Mouse (Mus musculus) forebrain, embryonic 13.5 days (tissue): ENCODE results near the gene Ncbp3. TPM values are rescaled to one million over a fixed set of nuclear protein-coding genes. Genes with fewer than 3 reads are reported as not detected.

Experiments used
- ATAC-seq: fragments of 200-750 bp; cut with Nextera tagmentation; 2 replicates; pipeline ENCODE4 v1.8.0; 2017
- H3K27ac ChIP-seq: fragments of 300-500 bp; sonication (generic); 2 replicates; pipeline ENCODE4 v1.5.1; 2015; ENCODE audit warnings: inconsistent platforms, mild to moderate bottlenecking, moderate library complexity
- H3K27me3 ChIP-seq: fragments of 300-500 bp; sonication (generic); 2 replicates; pipeline ENCODE4 v1.6.1; 2015; ENCODE audit warnings: mild to moderate bottlenecking, inconsistent platforms
- H3K36me3 ChIP-seq: fragments of 300-500 bp; sonication (generic); 2 replicates; pipeline ENCODE4 v1.6.1; 2015; ENCODE audit warnings: mild to moderate bottlenecking, inconsistent platforms; ENCODE audit not compliant: poor library complexity, severe bottlenecking
- H3K4me1 ChIP-seq: fragments of 300-500 bp; sonication (generic); 2 replicates; pipeline ENCODE4 v1.6.1; 2015; ENCODE audit warnings: inconsistent platforms
- H3K4me2 ChIP-seq: fragments of 300-500 bp; sonication (generic); 2 replicates; pipeline ENCODE4 v1.6.1; 2015; ENCODE audit warnings: inconsistent platforms, mild to moderate bottlenecking, moderate library complexity
- H3K4me3 ChIP-seq: fragments of 300-500 bp; sonication (generic); 2 replicates; pipeline ENCODE4 v1.5.1; 2015; ENCODE audit warnings: mild to moderate bottlenecking, inconsistent platforms
- H3K9ac ChIP-seq: fragments of 300-500 bp; sonication (generic); 2 replicates; pipeline ENCODE4 v1.6.1; 2015; ENCODE audit warnings: mild to moderate bottlenecking, inconsistent platforms
- H3K9me3 ChIP-seq: fragments of 300-500 bp; sonication (generic); replicated peaks from 2 replicates; pipeline ENCODE4 v1.6.1; 2016; ENCODE audit warnings: inconsistent platforms
- WGBS: fragments of 180-500 bp; shearing (Covaris S2); methylation state at CpG from one replicate; pipeline ENCODE4 v1.1.7; 2015; 5-methylcytosine and 5-hydroxymethylcytosine counted together
- polyA plus RNA-seq: library from polyadenylated mRNA; unstranded; fragments of >200 nt; fragmentation: Nextera tagmentation; extraction: Ambion mirVana; gene quantifications from 2 replicates; pipeline ENCODE4 v1.2.1, GENCODE M21; 2015

Gene Ncbp3
- polyA plus RNA-seq, 1 experiment from 2014 or later: 12.8 TPM

DNA sequence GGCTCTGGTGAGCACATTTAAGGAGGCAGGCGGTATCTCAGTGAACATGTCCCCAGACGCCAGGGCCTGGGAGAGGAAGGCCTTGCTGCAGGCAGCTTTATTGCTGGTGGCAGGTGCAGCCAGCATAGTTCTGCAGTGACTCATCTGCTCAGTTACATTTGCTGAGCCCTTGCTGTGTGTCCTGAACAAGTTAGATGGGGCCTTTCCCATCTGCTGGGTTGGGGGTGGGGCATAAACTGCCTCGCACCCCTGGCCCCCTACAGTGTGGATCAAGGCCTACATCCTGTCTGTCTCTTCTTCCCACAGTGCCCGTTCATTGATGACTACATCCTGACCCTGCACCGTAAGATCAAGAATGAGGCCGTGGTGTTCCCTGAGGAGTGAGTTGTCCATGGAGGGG, 10.7 kb upstream of the Ncbp3 start:
- no peak overlapping the region for H3K4me3 ChIP-seq
- no peak overlapping the region for H3K9ac ChIP-seq
- H3K27me3 ChIP-seq: no peaks in the 10 kb centered on the region
- H3K4me2 ChIP-seq: no peak overlapping the region
- H3K36me3 ChIP-seq: peaks cover 20% of the 10 kb centered on the region; the same call in 1 of the 2 replicates
- WGBS: 77% methylated on average over 6 of the region's 6 CpGs
- no peak for ATAC-seq
- H3K4me1 ChIP-seq: no peaks in the 10 kb centered on the region
- no peak overlapping the region for H3K27ac ChIP-seq
- H3K9me3 ChIP-seq: no peaks in the 10 kb centered on the region

DNA sequence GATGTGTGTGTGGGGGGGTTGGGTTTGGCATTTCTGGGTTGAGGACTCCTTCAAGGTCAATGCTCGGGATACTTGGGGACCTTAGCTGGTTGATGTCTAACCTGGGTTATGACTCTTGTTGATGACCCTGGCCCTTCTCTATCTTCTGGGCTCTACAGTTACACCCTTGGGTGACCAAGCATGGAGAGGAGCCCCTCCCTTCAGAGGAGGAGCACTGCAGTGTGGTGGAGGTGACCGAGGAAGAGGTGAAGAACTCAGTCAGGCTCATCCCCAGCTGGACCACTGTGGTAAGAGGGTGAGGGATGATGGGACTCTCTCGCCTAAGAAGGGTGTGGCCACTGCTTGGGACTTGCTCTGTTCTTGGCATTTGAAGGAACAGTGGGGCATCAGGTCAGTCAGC, 9.9 kb upstream of the Ncbp3 start:
- Histone ChIP-seq H3K9me3 (no peaks in the 10 kb centered on the region), H3K9ac (no peak overlapping the region), H3K27me3 (no peaks in the 10 kb centered on the region), H3K4me1 (no peaks in the 10 kb centered on the region), H3K27ac (no peak overlapping the region), H3K36me3 (peaks cover 20% of the 10 kb centered on the region; the same call in 1 of the 2 replicates), H3K4me2 (no peak overlapping the region), H3K4me3 (no peak overlapping the region)
- 89% methylated on average over 3 of the region's 3 CpGs for WGBS
- no peak for ATAC-seq

GRCm38 (mm10) chr11:73039102-73039799, 8.3 kb upstream of the Ncbp3 start:
- ATAC-seq: peak; percentile 91
- H3K4me1 ChIP-seq: no peaks in the 10 kb centered on the region
- H3K9ac ChIP-seq: peak overlapping the region; percentile 26; the same call in 1 of the 2 replicates
- H3K27ac ChIP-seq: no peak overlapping the region
- WGBS: 58% methylated on average over 9 of the region's 9 CpGs
- no peaks in the 10 kb centered on the region for H3K27me3 ChIP-seq
- H3K4me2 ChIP-seq: no peak overlapping the region
- H3K36me3 ChIP-seq: peaks cover 17% of the 10 kb centered on the region; the same call in 1 of the 2 replicates
- H3K9me3 ChIP-seq: no peaks in the 10 kb centered on the region
- H3K4me3 ChIP-seq: no peak overlapping the region

- H3K4me2 ChIP-seq: no peak overlapping the region
- no peaks in the 10 kb centered on the region for H3K36me3 ChIP-seq
- ATAC-seq: no peak
Observed at GRCm38 (mm10) chr11:73044229-73044755, 3.3 kb upstream of the Ncbp3 start.

DNA sequence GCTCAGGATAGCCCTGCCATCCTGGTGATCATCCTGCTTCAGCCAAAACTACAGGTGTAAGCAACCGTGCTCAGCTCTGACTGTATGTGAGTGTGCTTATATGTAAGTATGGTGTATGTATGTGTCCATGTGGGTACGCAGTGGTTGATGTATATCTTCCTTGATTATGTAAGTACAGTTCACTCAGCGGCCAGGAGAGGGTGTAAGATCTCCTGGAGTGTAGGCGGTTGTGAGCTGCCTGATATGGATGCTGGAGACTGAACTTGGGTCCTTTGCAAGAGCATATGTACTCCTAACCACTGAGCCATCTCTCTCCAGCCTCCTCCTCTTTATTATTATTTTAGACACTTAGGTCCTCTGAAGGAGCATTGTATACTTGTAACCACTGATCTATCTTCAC, 2.8 kb upstream of the Ncbp3 start:
- no peaks in the 10 kb centered on the region for H3K27me3 ChIP-seq
- 71% methylated on average over 4 of the region's 4 CpGs for WGBS
- no peaks in the 10 kb centered on the region for H3K9me3 ChIP-seq
- H3K27ac ChIP-seq: no peak overlapping the region
- 0 out of 2 replicates have a peak, but pooled peaks cover under 1% of the 10 kb centered on the region for H3K36me3 ChIP-seq
- no peak overlapping the region for H3K4me2 ChIP-seq
- no peak overlapping the region for H3K9ac ChIP-seq
- H3K4me1 ChIP-seq: peaks cover 13% of the 10 kb centered on the region
- no peak overlapping the region for H3K4me3 ChIP-seq
- no peak for ATAC-seq

More at GRCm38 (mm10) chr11:73044229-73044755, 3.3 kb upstream of the Ncbp3 start:
- Histone ChIP-seq H3K4me3 (no peak overlapping the region), H3K27me3 (no peaks in the 10 kb centered on the region), H3K9me3 (no peaks in the 10 kb centered on the region), H3K9ac (no peak overlapping the region), H3K27ac (no peak overlapping the region), H3K4me1 (peaks cover 9% of the 10 kb centered on the region)
- 65% methylated on average over 6 of the region's 6 CpGs for WGBS

DNA sequence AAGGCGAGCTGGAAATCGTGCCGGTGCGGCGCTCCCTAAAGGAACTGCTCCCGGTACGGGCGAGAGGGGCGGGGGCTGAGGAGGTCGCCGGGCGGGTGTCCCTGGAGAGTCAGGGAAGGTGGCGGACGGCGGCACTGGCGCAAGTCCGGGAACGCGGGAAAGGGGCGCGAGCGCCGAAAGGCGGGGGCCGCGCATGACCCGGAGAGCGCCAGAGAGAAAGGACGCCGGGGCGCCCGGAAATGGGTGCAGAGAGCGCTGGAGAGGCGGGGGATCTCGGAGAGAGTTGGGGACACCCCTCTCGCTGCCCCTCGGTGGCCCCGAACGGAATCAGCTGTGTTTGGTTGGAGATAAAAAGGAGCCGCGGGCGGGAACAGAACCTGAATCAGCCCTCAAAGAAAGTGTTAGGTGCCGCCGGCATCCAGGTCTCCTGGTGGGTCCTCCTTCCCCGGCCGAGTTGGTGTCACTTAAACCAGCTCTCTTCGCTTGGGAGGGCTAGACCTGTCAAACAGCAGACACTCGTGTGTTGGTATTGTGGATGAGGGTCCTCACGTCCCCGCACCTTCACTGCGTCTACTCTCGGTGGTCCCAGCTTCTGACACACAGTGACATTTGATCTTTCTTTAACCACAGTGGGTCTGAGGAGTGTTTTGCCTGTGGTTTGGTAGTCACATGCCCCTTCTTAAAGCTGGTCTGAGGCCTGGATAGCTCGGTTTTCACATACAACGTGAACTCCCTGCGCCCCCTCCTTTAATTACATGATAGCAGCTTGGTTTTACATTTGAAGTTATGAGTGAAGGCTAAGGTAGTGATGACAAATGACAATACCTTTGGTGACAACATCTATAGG, 670 bp downstream of the Ncbp3 start:
- peak overlapping the region; percentile 81 for H3K27ac ChIP-seq
- ATAC-seq: peak; percentile 75
- H3K27me3 ChIP-seq: no peaks in the 10 kb centered on the region
- peaks cover 15% of the 10 kb centered on the region for H3K4me1 ChIP-seq
- no peaks in the 10 kb centered on the region for H3K9me3 ChIP-seq
- peaks cover 32% of the 10 kb centered on the region for H3K36me3 ChIP-seq
- H3K4me2 ChIP-seq: peak overlapping the region; percentile 86
- WGBS: 2% methylated on average over 48 of the region's 55 CpGs
- H3K9ac ChIP-seq: peak overlapping the region; percentile 93
- peak overlapping the region; percentile 95 for H3K4me3 ChIP-seq

DNA sequence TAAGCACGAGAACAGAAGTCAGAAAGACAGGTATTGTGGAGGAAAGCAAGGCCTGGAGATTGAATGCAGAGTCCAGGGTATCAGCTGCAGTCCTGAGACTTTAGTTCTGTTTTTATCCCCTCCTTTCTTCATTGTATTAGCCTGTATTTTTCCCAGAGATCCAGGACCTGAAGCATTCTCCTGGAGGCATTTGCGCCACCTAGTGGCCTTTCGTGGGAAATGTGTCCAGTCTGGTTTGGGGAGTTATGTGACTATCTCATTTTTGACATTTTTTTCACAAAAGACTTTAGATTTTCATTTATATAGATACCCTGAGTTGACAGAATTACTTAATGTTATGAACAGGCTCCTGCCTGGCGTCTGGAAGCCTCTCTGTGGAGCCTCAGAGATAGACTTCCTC, 1.8 kb downstream of the Ncbp3 start:
- peak overlapping the region; percentile 86 for H3K4me2 ChIP-seq
- H3K36me3 ChIP-seq: peaks cover 43% of the 10 kb centered on the region
- H3K4me1 ChIP-seq: peaks cover 15% of the 10 kb centered on the region
- no peaks in the 10 kb centered on the region for H3K9me3 ChIP-seq
- H3K4me3 ChIP-seq: peak overlapping the region; percentile 95
- H3K9ac ChIP-seq: peak overlapping the region; percentile 93; the same call in 1 of the 2 replicates
- H3K27ac ChIP-seq: peak overlapping the region; percentile 59
- ATAC-seq: no peak
- no peaks in the 10 kb centered on the region for H3K27me3 ChIP-seq
- WGBS: 2% methylated on average over 4 of the region's 4 CpGs

DNA sequence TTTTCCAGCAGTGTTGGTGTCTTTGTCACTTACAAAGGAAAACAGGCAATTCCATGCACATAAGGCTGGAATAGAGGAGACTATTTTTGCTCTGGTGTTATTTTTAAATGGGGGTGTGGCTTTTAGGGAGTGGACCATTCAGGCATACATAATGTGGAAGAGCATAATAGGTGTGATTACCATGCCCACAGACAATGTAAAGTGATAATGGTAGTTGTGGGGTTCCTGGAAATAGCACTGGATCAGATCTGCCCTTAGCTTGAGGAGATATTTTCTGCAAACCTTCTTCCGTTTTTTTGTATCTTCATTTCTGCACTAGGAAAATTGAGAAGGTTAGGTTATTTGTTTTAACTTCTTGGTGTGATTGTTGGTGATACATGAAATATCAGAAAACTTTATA, 5.2 kb downstream of the Ncbp3 start:
- H3K4me3 ChIP-seq: no peak overlapping the region
- no peak overlapping the region for H3K27ac ChIP-seq
- no peak overlapping the region for H3K4me2 ChIP-seq
- ATAC-seq: no peak
- no peaks in the 10 kb centered on the region for H3K9me3 ChIP-seq
- H3K9ac ChIP-seq: no peak overlapping the region
- peaks cover 75% of the 10 kb centered on the region for H3K36me3 ChIP-seq
- peaks cover 15% of the 10 kb centered on the region for H3K4me1 ChIP-seq
- 84% methylated on average over 1 of the region's 1 CpGs for WGBS
- no peaks in the 10 kb centered on the region for H3K27me3 ChIP-seq

- Histone ChIP-seq H3K9me3 (no peaks in the 10 kb centered on the region), H3K27ac (no peak overlapping the region), H3K4me1 (no peaks in the 10 kb centered on the region), H3K4me2 (no peak overlapping the region), H3K27me3 (no peaks in the 10 kb centered on the region), H3K4me3 (no peak overlapping the region), H3K36me3 (peaks cover 86% of the 10 kb centered on the region), H3K9ac (no peak overlapping the region)
- no peak for ATAC-seq
- WGBS: 92% methylated on average over 5 of the region's 5 CpGs
Observed at GRCm38 (mm10) chr11:73057701-73058100, 10.1 kb downstream of the Ncbp3 start.

DNA sequence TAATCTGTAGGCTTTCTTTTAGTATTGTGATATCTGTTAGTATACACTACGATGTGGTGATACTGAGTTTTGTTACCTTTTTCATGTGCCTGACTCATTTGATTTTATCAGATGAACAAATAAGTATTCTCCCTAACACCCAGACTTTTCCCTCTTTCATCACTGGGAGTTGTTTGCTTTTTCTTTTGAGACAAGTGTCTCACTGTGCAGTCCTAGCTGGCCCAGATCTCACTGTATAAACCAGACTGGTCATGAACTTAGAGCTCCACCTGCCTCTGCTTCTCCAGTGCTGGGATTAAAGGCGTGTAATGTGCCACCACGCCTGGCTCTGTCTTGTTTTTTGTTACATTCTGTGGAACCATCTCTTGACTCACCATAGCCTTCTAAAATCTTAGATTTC, 12.0 kb downstream of the Ncbp3 start:
- H3K27me3 ChIP-seq: no peaks in the 10 kb centered on the region
- peaks cover 69% of the 10 kb centered on the region for H3K36me3 ChIP-seq
- ATAC-seq: no peak
- no peak overlapping the region for H3K4me3 ChIP-seq
- H3K9me3 ChIP-seq: no peaks in the 10 kb centered on the region
- H3K4me1 ChIP-seq: no peaks in the 10 kb centered on the region
- WGBS: 92% methylated on average over 3 of the region's 3 CpGs
- H3K9ac ChIP-seq: no peak overlapping the region
- H3K4me2 ChIP-seq: no peak overlapping the region
- no peak overlapping the region for H3K27ac ChIP-seq

- ATAC-seq: no peak
- Histone ChIP-seq H3K4me1 (no peaks in the 10 kb centered on the region), H3K27ac (no peak overlapping the region), H3K36me3 (peaks cover 63% of the 10 kb centered on the region), H3K27me3 (no peaks in the 10 kb centered on the region), H3K9ac (no peak overlapping the region), H3K9me3 (no peaks in the 10 kb centered on the region), H3K4me2 (no peak overlapping the region), H3K4me3 (no peak overlapping the region)
- WGBS: 94% methylated on average over 3 of the region's 3 CpGs
Observed at GRCm38 (mm10) chr11:73061413-73061812, 13.8 kb downstream of the Ncbp3 start.

DNA sequence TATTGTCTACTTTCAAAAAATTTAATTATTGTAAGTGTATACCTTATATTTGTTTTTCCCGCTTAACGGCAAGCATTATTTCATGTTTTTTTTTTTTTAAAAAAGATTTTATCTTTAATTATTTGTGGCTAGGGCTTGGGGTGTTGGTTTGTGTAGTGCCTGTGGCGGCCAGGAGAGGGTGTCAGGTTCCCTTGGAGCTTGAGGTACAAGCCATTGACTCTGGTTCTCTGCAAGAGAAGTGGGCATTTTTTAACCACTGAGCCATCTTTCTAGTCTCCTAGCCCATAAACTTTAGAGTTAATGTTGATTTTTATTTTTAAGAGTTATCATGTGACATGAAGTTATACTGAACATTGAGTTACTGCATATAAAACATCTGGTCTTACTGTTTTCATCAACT, 24.3 kb downstream of the Ncbp3 start:
- H3K9ac ChIP-seq: no peak overlapping the region
- H3K4me1 ChIP-seq: no peaks in the 10 kb centered on the region
- H3K27me3 ChIP-seq: no peaks in the 10 kb centered on the region
- no peak overlapping the region for H3K27ac ChIP-seq
- ATAC-seq: no peak
- no peak overlapping the region for H3K4me2 ChIP-seq
- H3K4me3 ChIP-seq: no peak overlapping the region
- 81% methylated on average over 3 of the region's 3 CpGs for WGBS
- peaks cover 85% of the 10 kb centered on the region for H3K36me3 ChIP-seq
- H3K9me3 ChIP-seq: no peaks in the 10 kb centered on the region
